Mouse (Mus musculus) megakaryocyte, embryonic 14.5 days (primary cell): ENCODE data around the gene Anapc7.

ENCODE experiments used
- FLI1 ChIP-seq: IDR thresholded peaks from 2 replicates; pipeline ENCODE4 v1.6.1; 2012; ENCODE audit warnings: low read length, inconsistent platforms, mixed read lengths
- GATA1 ChIP-seq: IDR thresholded peaks from 3 replicates; pipeline ENCODE4 v1.6.1; 2012; ENCODE audit warnings: mixed read lengths, low read length, inconsistent platforms, borderline replicate concordance

GRCm38 (mm10) chr5:122378171-122378570 lies 43.3 kb upstream of the Anapc7 start:
- no peak for TF ChIP-seq GATA1
- TF ChIP-seq FLI1, result no peak
